Mouse (Mus musculus) cerebellum, adult 9-10 months (tissue): ENCODE measurements around the gene Rfesd.

Experiments
- DNase-seq: peaks from one replicate; pipeline ENCODE4 v3.0.0; 2022

Gene Rfesd

GRCm38 (mm10) chr13:75976649-75977048 lies 41.9 kb downstream of the Rfesd start:
- DNase-seq, result no peak

DNA sequence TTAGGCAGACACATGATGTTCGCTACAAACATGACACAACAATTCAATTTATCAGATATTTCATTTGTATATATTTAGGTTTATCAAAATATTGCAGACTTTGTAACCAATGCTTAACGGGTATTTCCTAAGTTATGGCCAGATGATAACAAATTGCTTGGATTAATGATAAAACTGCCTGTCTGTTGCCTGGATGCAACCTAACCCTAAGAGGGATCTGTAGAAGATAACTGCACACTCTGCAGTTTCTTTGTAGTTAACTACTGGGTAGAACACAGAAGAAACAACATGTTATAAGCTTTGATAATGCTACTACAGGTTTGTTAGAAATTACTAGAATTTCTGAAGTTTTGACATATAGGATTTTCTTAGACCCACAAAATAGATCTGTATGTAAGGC lies 42.3 kb downstream of the Rfesd start:
- DNase-seq, result no peak

- DNase-seq, result no peak
Observed at GRCm38 (mm10) chr13:75975629-75976028, 42.9 kb downstream of the Rfesd start.

GRCm38 (mm10) chr13:75974481-75974880 lies 44.0 kb downstream of the Rfesd start:
- no peak for DNase-seq

- DNase-seq, result no peak
Observed at GRCm38 (mm10) chr13:75966850-75967249, 51.7 kb downstream of the Rfesd start, which contains the start of gene Spata9. TSS of gene Spata9 (plus strand) at chr13:75967150.

DNA sequence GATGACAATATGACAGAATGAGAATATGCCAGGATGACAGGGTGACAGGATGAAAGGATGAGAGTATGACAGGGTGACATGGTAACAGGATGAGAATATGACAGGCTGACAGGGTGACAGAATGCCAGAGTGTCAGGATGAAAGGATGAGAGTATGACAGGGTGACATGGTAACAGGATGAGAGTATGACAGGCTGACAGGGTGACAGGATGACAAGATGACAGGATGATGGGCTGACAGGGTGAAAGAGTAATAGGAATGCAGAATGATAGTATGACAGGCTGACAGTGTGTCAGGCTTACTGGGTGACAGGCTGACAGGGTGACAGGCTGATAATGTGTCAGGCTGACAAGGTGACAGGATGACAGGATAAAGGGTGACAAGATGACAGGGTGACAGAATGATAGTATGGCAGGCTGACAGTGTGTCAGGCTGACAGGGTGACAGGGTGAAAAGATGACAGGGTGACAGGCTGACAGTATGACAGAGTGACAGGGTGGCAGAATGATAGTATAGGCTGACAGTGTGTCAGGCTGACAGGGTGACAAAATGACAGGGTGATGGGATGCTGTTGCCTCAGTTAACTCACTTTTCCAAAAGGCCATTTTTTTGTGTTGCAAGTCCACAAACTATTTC lies 63.0 kb downstream of the Rfesd start:
- no peak for DNase-seq
